Mouse (Mus musculus) layer of hippocampus, adult 11-12 months (tissue): ENCODE results near the gene Ywhae.

Experiments
- DNase-seq: peaks from one replicate; pipeline ENCODE4 v3.0.0; 2022; ENCODE audit warnings: low spot score

Gene Ywhae

DNA sequence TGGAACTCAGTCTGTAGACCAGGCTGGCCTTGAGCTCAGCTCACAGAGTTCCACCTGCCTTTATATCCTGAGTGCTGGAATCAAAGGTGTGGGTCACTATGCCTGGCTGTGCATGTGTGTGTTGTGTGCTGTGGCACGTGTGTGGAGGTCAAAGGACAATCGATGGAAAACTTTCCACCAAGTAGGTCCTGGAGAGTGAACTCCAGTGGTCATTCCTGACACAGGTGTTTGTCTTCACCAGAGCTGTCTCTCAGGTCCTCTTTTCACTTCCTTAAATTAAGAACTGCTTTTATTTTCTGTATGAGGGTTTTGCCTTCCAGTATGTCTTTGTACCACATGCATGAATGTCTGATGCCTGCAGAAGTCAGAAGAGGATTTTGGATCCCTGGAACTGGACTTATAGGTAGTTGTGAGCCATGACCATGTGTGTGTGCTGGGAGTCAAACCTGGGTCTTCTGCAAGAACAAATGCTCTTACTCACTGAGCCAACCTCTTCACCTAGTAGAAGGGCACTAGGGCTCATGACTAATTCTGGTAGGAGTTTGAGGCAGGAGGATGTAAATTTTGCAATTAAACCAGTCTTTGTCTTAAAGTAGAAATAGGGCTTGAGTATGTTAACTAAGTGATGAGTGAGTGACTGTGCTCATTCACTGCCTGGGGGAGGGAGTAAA, 5.3 kb downstream of the Ywhae start:
- DNase-seq, result no peak

DNA sequence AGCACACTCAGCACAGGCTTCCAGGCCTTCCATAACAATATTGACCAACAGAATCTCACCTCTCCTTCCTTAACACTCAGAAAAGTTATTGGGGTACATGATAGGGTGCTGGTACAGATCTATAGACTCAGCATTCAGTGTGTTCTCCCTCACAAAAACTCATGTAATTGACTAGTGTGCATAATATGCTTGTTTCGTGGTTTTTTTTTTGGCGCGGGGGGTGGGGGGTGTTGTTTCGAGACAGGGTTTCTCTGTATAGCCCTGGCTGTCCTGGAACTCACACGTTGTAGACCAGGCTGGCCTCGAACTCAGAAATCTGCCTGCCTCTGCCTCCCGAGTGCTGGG, 5.8 kb downstream of the Ywhae start:
- DNase-seq, result no peak

DNA sequence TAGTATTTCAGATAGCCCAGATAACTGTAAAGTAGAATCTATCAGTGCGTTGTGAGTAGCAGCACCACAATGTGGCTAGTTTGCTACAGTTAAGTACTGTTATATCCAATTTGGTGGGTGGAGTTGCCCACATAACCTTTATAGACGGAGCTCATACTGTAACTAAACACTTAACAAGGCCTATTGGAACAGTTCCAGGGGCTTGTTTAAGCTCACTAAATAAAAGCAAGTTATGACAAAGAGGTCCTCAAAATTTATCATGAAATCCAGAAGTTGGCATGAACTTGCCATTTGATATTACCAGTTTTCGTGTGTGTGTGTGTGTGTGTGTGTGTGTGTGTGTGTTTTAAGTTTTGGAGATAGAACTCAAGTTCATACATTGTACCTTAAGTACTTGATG, 7.5 kb downstream of the Ywhae start:
- no peak for DNase-seq

DNA sequence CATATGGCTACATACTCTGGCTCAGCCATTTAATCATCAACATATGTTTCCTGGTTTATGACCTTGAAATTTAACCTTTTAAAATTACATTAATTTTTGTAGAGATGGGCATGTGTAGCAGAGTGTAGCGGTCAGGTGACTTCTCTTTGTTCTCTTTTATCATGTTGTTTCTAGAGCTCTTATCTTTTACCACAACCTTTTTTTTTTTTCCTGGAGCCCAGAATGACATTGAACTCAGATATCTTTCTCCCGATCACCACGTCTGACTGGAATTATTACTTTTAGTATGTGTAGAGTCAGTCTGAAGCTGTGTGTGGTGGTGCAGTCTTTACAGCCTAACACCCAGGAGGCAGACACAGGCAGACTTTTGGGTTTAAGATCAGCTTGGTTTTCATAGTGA, 8.9 kb downstream of the Ywhae start:
- no peak for DNase-seq

GRCm38 (mm10) chr11:75744761-75745160, 12.1 kb downstream of the Ywhae start:
- no peak for DNase-seq

DNA sequence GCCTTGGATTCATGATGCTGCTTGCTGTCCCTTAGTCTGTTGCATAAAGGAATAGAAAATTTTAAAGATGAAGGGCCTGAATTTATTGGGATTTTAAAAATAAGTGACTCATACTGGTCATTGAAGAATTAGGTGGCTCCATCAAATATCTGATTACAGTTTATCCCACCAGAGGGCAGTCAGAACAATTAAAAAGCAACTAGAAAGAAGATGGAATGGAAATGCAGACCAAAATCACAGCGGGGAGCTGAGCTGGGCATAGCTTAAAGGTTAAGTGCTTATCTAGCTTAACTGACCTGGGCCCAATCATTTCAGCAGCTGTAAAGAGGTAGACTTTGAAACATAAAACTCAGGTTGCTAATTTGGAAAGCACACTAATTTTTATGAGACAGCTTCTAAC, 17.9 kb downstream of the Ywhae start:
- no peak for DNase-seq

GRCm38 (mm10) chr11:75751082-75751481, 18.4 kb downstream of the Ywhae start:
- DNase-seq, result no peak

DNA sequence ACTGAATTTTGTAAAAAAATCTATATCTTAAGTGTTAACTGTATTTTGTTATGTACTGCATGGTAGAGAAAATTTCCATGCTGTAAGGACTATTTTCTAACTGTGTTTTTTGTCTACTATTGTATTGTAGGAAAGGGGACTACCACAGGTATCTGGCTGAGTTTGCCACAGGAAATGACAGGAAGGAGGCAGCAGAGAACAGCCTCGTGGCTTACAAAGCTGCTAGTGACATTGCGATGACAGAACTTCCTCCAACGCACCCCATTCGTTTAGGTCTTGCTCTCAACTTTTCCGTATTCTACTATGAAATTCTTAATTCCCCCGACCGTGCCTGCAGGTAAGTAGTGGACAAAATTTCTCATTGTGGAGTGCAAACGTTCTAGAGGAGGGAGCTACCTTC, 24.0 kb downstream of the Ywhae start:
- DNase-seq, result no peak

DNA sequence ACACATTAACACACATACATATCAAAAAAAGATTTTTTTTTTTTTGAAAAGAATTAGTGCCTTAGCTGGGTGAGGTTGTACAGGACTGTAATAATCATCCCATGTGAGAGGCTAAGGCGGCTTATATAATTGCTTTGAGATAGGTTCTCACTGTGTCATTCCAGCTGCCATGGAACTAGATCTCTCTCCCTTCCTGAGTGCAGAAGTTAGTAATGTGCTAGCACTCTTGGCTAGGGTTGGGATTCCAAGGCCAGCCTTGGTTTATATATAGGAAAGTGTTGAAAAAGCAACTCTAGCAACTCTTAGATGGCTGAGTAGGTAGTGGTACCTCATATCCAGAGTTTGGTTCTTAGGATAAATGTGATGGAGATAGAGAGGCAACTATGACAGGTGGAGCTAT, 25.9 kb downstream of the Ywhae start:
- no peak for DNase-seq

DNA sequence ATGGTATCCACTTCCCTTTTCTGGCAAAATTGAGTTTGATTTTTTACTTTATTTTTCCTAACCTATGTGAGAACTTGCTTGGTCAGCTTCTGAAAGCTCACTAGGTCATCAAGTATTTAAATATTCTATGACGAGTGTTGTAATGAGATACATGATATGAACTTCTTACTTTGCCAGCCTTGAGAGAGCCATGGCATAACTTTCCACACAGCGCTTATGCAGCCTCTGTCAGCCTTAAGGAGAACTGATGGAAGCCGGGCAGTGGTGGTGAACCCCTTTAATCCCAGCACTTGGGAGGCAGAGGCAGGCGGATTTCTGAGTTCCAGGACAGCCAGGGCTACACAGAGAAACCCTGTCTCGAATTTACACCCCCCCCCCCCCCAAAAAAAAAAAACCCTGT, 28.1 kb downstream of the Ywhae start:
- DNase-seq, result no peak

GRCm38 (mm10) chr11:75762708-75763107, 30.0 kb downstream of the Ywhae start:
- no peak for DNase-seq

- no peak for DNase-seq
Observed at GRCm38 (mm10) chr11:75764521-75765023, 31.9 kb downstream of the Ywhae start.

DNA sequence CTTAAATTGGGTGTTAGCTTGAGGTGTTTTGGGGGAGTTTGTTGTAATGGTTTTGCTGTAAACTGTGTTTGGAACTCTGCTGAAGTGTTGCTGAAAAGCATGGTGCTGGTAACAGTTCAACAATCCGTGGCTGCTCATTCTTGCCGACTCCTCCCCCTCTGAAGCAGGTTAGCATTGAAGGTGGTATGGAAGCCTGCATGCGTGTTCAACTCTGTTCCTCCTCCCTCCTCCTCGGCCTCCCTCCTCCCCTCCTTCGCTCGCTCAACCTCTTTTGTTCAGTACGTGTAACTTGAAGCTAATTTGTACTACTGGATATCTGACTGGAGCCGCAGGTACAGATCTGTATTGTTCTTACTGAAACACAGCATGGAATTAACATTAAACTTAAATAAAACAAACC, 32.5 kb downstream of the Ywhae start:
- no peak for DNase-seq

- DNase-seq, result no peak
Observed at GRCm38 (mm10) chr11:75767014-75767413, 34.3 kb downstream of the Ywhae start.

DNA sequence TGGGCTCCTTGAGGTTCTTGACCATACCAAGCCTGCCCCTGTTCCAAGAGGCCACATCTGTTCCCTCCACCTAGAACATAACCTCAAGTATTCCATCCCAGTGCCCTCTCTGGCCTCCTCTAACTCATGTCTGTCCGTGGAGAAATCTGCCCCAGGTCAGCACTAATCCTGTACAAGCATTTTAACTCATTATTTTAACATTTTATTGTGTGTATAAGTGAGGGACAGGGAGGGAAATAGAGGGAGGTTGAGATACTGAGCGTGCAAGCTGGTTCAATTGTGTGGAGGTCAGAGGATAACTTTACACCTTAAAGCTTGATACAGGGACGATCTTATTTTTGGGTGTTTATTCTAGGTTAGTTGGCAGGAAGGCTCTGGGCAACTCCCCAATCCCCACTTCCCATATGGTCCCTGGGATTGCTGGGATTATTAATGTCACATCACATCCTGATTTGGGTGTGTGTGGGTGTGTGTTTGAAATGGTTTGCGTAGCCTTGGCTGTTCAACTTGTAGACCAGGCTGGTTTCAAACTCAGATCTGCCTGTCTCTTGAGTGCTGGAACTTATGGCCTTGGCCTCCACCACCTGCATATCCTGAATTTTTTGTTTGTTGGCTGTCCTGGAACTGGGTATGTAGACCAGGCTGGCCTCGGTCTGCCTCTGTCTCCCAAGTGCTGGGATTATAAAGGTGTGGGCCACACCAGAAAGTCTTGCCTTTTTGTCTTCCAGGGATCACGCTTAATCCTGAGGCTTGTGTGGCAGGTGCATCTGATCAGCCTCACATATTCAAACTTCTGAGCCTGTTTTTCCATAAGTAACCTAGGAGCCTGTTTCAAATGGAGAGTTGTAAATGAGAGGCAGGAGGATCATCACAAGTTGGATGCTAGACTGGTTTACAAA, 35.7 kb downstream of the Ywhae start:
- DNase-seq, result peak; percentile 57

DNA sequence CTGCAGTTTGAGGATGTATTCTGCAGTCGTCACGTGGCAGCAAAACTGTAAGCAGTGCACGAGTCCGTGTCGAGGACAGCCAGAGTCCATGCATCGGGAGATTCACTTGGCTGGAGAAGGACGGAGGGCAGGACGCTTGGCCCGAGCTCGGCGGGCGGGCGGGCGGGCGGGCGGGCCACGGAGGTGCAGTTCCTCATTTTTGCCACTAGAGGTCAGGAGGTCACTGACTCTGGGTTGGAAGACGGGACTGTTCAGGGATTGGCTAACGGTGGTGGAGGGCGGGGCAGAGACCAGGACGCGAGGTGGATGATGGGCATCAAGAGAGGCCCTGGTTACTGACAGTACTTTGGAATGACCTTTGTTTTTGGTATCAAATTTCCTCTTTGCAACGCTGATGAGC, 36.5 kb downstream of the Ywhae start:
- peak; percentile 83 for DNase-seq

GRCm38 (mm10) chr11:75772562-75772961, 39.9 kb downstream of the Ywhae start:
- DNase-seq, result no peak

DNA sequence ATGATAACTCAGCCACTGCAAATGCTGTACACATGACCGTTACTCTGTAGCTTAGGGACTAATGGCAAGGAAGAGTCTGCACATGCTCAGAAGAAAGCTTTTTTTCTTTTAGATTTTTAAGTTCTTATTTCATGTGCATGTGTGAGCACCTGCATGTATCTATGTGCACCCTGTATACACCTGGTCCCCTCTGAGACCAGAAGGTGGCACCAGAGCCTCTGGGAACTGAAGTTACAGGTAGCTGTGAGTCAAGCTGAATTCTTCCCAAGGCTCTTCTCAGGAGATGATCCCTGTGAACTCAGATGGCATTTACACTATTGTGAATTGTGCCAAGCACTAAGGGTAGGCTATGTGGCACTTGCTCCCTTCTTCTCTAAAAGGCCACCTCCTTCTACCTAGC, 43.2 kb downstream of the Ywhae start:
- no peak for DNase-seq

DNA sequence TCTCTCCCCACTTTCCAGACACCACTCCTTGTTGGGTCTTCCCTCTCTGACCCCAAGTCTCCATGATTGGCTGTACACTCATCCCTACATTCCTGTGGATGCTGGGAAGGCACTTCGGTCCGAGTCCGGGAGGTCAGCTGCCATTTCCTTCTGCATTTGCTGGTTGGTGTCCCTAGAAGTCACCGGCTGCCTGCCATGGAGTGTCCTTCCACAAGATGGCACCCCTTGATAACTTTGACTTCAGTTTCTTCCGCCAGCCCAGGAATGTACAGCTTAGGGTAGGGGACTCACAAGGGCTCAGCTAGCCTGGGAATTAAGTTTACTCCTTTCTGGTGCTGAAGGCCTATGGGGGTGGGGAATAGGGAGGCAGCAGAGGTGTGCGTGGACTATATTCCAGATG, 49.2 kb downstream of the Ywhae start:
- DNase-seq, result peak; percentile 69

GRCm38 (mm10) chr11:75783799-75784198, 51.1 kb downstream of the Ywhae start:
- no peak for DNase-seq

GRCm38 (mm10) chr11:75785897-75786296, 53.2 kb downstream of the Ywhae start:
- no peak for DNase-seq

GRCm38 (mm10) chr11:75792535-75792934, 59.9 kb downstream of the Ywhae start:
- DNase-seq, result no peak

DNA sequence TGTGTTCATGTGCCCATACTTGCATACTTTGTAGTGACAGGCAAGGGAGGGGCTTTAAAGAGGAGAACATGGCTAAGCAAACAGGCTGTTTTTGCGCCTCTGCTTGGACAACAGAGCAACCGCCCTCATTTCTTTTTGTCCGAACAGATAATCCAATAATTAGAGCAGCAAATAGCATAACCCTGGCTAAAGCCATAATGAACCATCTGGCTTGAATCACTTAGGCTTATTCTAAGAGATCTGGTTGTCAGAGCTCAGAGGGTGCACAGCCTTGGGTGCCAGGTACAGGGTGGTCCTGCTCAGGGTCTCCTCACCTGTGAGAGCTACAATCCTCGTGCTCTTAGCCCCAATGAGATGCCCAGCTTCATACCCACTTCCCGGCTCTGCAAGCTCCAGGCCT, 60.7 kb downstream of the Ywhae start:
- DNase-seq, result no peak
